In the genomic region with DNA sequence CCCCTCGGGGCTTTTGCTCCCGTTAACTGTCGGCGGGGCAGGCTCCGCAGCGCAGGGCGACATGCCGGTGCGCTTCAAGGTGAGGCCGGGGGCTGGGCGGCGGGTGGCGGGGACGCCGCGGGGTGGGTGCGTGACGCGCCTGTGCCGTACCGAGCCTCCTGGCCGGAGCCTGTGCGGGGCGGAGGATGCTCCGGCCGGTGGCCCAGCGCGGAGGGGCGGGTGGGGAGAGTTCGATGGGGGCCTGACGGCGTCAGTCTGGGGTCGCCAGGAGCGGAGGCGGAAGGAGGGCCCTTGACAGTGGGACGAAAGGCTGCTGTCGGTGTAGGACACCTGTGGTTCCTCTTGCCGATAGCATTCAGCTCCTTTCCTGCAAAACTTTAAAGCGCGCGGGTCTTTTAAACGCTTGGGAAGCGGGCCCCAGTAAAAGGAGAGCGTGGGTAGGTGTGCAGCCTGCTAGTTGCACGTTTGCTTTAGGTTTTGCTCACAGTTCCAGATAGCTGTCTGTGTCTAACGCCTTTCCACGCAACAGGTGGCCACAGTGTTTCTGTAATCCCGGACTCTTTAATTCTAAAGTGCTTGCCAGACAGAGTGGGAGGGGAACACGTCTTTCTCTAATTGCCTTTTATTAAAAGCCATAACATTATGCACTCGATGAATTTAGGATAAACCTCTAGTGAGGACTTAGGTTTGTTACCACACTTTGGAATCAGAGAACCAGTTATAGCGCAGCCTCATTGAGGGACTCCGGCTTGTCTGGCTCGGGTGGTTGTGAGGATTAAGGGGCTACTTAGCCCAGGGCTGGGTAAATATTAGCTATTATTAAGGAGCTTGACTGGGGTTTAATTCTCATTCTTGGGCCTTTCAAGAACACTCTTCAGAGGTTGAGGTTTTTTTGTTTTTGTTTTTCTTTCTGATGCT, we compare ENCODE assay signal across 8 mouse cellular contexts. TPM values are rescaled to one million over a fixed set of nuclear protein-coding genes. Genes with fewer than 3 reads are reported as not detected.
DNase-seq lines count a peak whose midpoint lies in the region; ATAC-seq and TF ChIP-seq lines count a peak whose summit lies in the region.

No protein-coding gene starts in this region.

- no peaks in the 10 kb centered on the region for H3K27me3 ChIP-seq in heart, embryonic 12.5 days (replicated peaks)
- no peaks in the 10 kb centered on the region for H3K27me3 ChIP-seq in MEL (ENCODE audit: control insufficient read depth in 1 of 2, insufficient read depth in 2 of 2, low read length in 2 of 2)
- H3K27me3 ChIP-seq in limb, embryonic 10.5 days (ENCODE audit: low read depth, poor library complexity, severe bottlenecking): no peaks in the 10 kb centered on the region
- no peaks in the 10 kb centered on the region for H3K27me3 ChIP-seq in neural tube, embryonic 14.5 days (ENCODE audit: control insufficient read depth, insufficient read depth, low read length)

- no peak for TF ChIP-seq EP300 in MEL (IDR thresholded peaks at IDR 0.05; ENCODE audit: low read depth in 1 of 2, low read length in 2 of 2)

- H3K36me3 ChIP-seq in heart, embryonic 12.5 days: peaks cover 11% of the 10 kb centered on the region
- peaks cover 0 to 5% of the 10 kb centered on the region in 2 experiments; a peak in 3 of 4 replicates for H3K36me3 ChIP-seq in MEL (ENCODE audit: control insufficient read depth in 1 of 2, insufficient read depth in 2 of 2, low read length in 2 of 2)
- H3K36me3 ChIP-seq in limb, embryonic 10.5 days: peaks cover 38% of the 10 kb centered on the region
- no peaks in the 10 kb centered on the region for H3K36me3 ChIP-seq in neural tube, embryonic 14.5 days (ENCODE audit: control insufficient read depth, insufficient read depth, low read length)

- TF ChIP-seq POLR2A in MEL (IDR thresholded peaks at IDR 0.05; ENCODE audit: control insufficient read depth in 1 of 2, insufficient read depth in 1 of 2, low read depth in 1 of 2, low read length in 2 of 2, poor library complexity in 1 of 2): no peak; a peak in 1 of 4 replicates

- no peak overlapping the region for H3K27ac ChIP-seq in heart, embryonic 12.5 days (ENCODE audit: poor library complexity, severe bottlenecking)
- H3K27ac ChIP-seq in MEL (ENCODE audit: control insufficient read depth, low read depth, low read length): peak overlapping the region; percentile 38
- H3K27ac ChIP-seq in limb, embryonic 10.5 days: peak overlapping the region; percentile 89
- no peak overlapping the region for H3K27ac ChIP-seq in neural tube, embryonic 14.5 days (ENCODE audit: low read depth, low read length)

- peak overlapping the region; percentile 87 for H3K4me2 ChIP-seq in heart, embryonic 12.5 days
- H3K4me2 ChIP-seq in neural tube, embryonic 14.5 days (ENCODE audit: low read depth, low read length): peak overlapping the region; percentile 79

- ATAC-seq in heart, embryonic 12.5 days (ENCODE audit: insufficient number of reproducible peaks, low FRiP score): no peak
- peak; percentile 74 for ATAC-seq in neural tube, embryonic 14.5 days (ENCODE audit: low read depth)

- 3% methylated on average over 53 of the region's 53 CpGs for WGBS in heart, embryonic 12.5 days
- WGBS in limb, embryonic 10.5 days: 4% methylated on average over 53 of the region's 53 CpGs
- WGBS in neural tube, embryonic 14.5 days: 3% methylated on average over 44 of the region's 53 CpGs

- H3K4me1 ChIP-seq in heart, embryonic 12.5 days (replicated peaks): peaks cover 7% of the 10 kb centered on the region; the same call in 1 of the 2 replicates
- H3K4me1 ChIP-seq in MEL (ENCODE audit: control insufficient read depth in 1 of 2, insufficient read depth in 2 of 2, low read length in 2 of 2): peaks cover 0 to 13% of the 10 kb centered on the region in 2 experiments; a peak in 3 of 4 replicates
- H3K4me1 ChIP-seq in limb, embryonic 10.5 days: peaks cover 7% of the 10 kb centered on the region
- H3K4me1 ChIP-seq in neural tube, embryonic 14.5 days (ENCODE audit: control insufficient read depth, insufficient read depth, low read length): peaks cover 4% of the 10 kb centered on the region

- H3K79me2 ChIP-seq in MEL (ENCODE audit: control insufficient read depth, insufficient read depth, low read length, poor library complexity): peaks cover 8% of the 10 kb centered on the region

- TF ChIP-seq CTCF in MEL (IDR thresholded peaks at IDR 0.05 in 2 of 3, conservative IDR thresholded peaks at IDR 0.05 in 1 of 3; ENCODE audit: control insufficient read depth in 1 of 3, insufficient read depth in 1 of 3, low read depth in 2 of 3, low read length in 3 of 3, poor library complexity in 1 of 3, severe bottlenecking in 1 of 3): no peak

- no peaks in the 10 kb centered on the region for H3K9me3 ChIP-seq in heart, embryonic 12.5 days (replicated peaks)
- no peaks in the 10 kb centered on the region for H3K9me3 ChIP-seq in MEL (replicated peaks; ENCODE audit: insufficient read depth, low read length)
- no peaks in the 10 kb centered on the region for H3K9me3 ChIP-seq in limb, embryonic 10.5 days (replicated peaks)
- no peaks in the 10 kb centered on the region for H3K9me3 ChIP-seq in neural tube, embryonic 14.5 days (ENCODE audit: control insufficient read depth, low read length)

- TF ChIP-seq RAD21 in MEL (IDR thresholded peaks at IDR 0.05; ENCODE audit: low read depth, low read length): no peak

- H3K9ac ChIP-seq in heart, embryonic 12.5 days: peak overlapping the region; percentile 80
- peak overlapping the region; percentile 61 for H3K9ac ChIP-seq in MEL (ENCODE audit: control insufficient read depth, low read depth, low read length, poor library complexity, severe bottlenecking)
- peak overlapping the region; percentile 61 for H3K9ac ChIP-seq in neural tube, embryonic 14.5 days (replicated peaks; ENCODE audit: low read depth, low read length)

- DNase-seq in heart, postnatal 36 days: no peak
- DNase-seq in MEL (ENCODE audit: low read depth, low spot score): peak; percentile 72
- DNase-seq in forelimb bud, embryonic 11.5 days (ENCODE audit: low read depth, low spot score): peak; percentile 10
- no peak for DNase-seq in limb, embryonic 10.5 days (ENCODE audit: low spot score)
- DNase-seq in adrenal gland, postnatal 25 days: no peak
- DNase-seq in cerebellum, adult 11-12 months: no peak

- intact Hi-C loops in heart, postnatal 36 days (cut with DNase I): loop anchor here (10.0 kb wide), 1 partner anchor 1093 kb away; no protein-coding TSS in a partner anchor

- H3K4me3 ChIP-seq in heart, embryonic 12.5 days: peak overlapping the region; percentile 89
- H3K4me3 ChIP-seq in MEL (ENCODE audit: control insufficient read depth in 1 of 2, insufficient read depth in 1 of 2, low read depth in 2 of 2, low read length in 2 of 2): peak overlapping the region; percentile 42 to 65
- H3K4me3 ChIP-seq in limb, embryonic 10.5 days: peak overlapping the region; percentile 74
- peak overlapping the region; percentile 77 for H3K4me3 ChIP-seq in neural tube, embryonic 14.5 days (ENCODE audit: low read depth, low read length)

TF ChIP-seq in MEL, 35 proteins besides CTCF, POLR2A, EP300 and RAD21:
- TF ChIP-seq MXI1 (IDR thresholded peaks at IDR 0.05; ENCODE audit: low read depth, low read length) (peak; percentile 13; the same call in 1 of the 2 replicates), GABPA (IDR thresholded peaks at IDR 0.05; ENCODE audit: low read depth, low read length) (no peak)

RNA-seq across cellular contexts. Expression of gene Mdm1, which starts 0.5 kb away (rescaled TPM):
- 17.4 and 21.3 TPM in 2 replicates for polyA plus RNA-seq in heart, embryonic 12.5 days (2016; fragmentation: Nextera tagmentation; extraction: Ambion mirVana)
- total RNA-seq in heart, postnatal 36 days (2021): 1 to 10 TPM; 4.3 to 6.1 TPM
- 27.9 and 28.0 TPM in 2 replicates for total RNA-seq in MEL (2012; rRNA removed)
- polyA plus RNA-seq in MEL (2012; ENCODE audit: insufficient read depth in 1 of 2, insufficient read length in 2 of 2, low read depth in 1 of 2, low replicate concordance in 2 of 2, missing spikeins in 1 of 2): 10 to 100 TPM in 1 of 2 experiments, not detected in 1; 44.5 TPM
- 44.4 and 57.3 TPM in 2 replicates for polyA plus RNA-seq in limb, embryonic 10.5 days (2016; fragmentation: Nextera tagmentation; extraction: Ambion mirVana)
- 31.3 and 34.1 TPM in 2 replicates for polyA plus RNA-seq in neural tube, embryonic 14.5 days (2014; fragmentation: Nextera tagmentation; extraction: Ambion mirVana)
- total RNA-seq in adrenal gland, postnatal 25 days (2021): 11.7 and 16.6 TPM in 2 replicates

Comparison
In these comparisons a context has a peak if more than half of its experiments do, and no peak if none do; other contexts are left out.
1. H3K27ac ChIP-seq: peak in MEL (single experiment) and limb, embryonic 10.5 days (single experiment); none in heart, embryonic 12.5 days (single experiment) and neural tube, embryonic 14.5 days (single experiment).
2. DNase-seq: peak in MEL (single experiment) and forelimb bud, embryonic 11.5 days (single experiment); none in heart, postnatal 36 days (0 of 2), limb, embryonic 10.5 days (single experiment), adrenal gland, postnatal 25 days (single experiment) and cerebellum, adult 11-12 months (single experiment).
3. Peak in every context shown above with its lines, with median percentiles within 50 percentile points of each other: H3K4me3 ChIP-seq and H3K9ac ChIP-seq.